Mouse (Mus musculus) midbrain, embryonic 16.5 days (tissue): Measurements from ENCODE around the gene Syt17. TPM values are rescaled to one million over a fixed set of nuclear protein-coding genes. Genes with fewer than 3 reads are reported as not detected.

Source experiments
- ATAC-seq: fragments of 200-750 bp; cut with Nextera tagmentation; 2 replicates; pipeline ENCODE4 v1.8.0; 2017; ENCODE audit warnings: moderate TSS enrichment
- H3K27ac ChIP-seq: fragments of 300-500 bp; sonication (generic); 2 replicates; pipeline ENCODE4 v1.5.1; 2014; ENCODE audit warnings: mild to moderate bottlenecking, low read length, mixed read lengths
- H3K27me3 ChIP-seq: fragments of 300-500 bp; sonication (generic); 2 replicates; pipeline ENCODE4 v1.6.1; 2014; ENCODE audit warnings: low read depth, low read length, mixed read lengths; ENCODE audit not compliant: control insufficient read depth, insufficient read depth
- H3K36me3 ChIP-seq: fragments of 300-500 bp; sonication (generic); 2 replicates; pipeline ENCODE4 v1.6.1; 2014; ENCODE audit warnings: mild to moderate bottlenecking, low read length, moderate library complexity, mixed read lengths; ENCODE audit not compliant: control insufficient read depth, insufficient read depth
- H3K4me1 ChIP-seq: fragments of 300-500 bp; sonication (generic); 2 replicates; pipeline ENCODE4 v1.6.1; 2014; ENCODE audit warnings: mild to moderate bottlenecking, low read length, mixed read lengths; ENCODE audit not compliant: control insufficient read depth, insufficient read depth
- H3K4me2 ChIP-seq: fragments of 300-500 bp; sonication (generic); 2 replicates; pipeline ENCODE4 v1.6.1; 2014; ENCODE audit warnings: mild to moderate bottlenecking, low read length, mixed read lengths
- H3K4me3 ChIP-seq: fragments of 300-500 bp; sonication (generic); 2 replicates; pipeline ENCODE4 v1.5.1; 2014; ENCODE audit warnings: low read depth, mild to moderate bottlenecking, low read length, moderate library complexity, mixed read lengths
- H3K9ac ChIP-seq: fragments of 300-500 bp; sonication (generic); 2 replicates; pipeline ENCODE4 v1.6.1; 2014; ENCODE audit warnings: low read depth, low read length, mixed read lengths
- H3K9me3 ChIP-seq: fragments of 300-500 bp; sonication (generic); replicated peaks from 2 replicates; pipeline ENCODE4 v1.6.1; 2014; ENCODE audit warnings: mild to moderate bottlenecking, low read length, mixed read lengths; ENCODE audit not compliant: control insufficient read depth, poor library complexity, severe bottlenecking
- WGBS: fragments of 180-500 bp; shearing (Covaris S2); extraction: QIAGEN DNeasy Blood & Tissue Kit; methylation state at CpG from one replicate; pipeline ENCODE4 v1.1.7; 2014; 5-methylcytosine and 5-hydroxymethylcytosine counted together
- polyA plus RNA-seq: library from polyadenylated mRNA; unstranded; fragments of >200 nt; fragmentation: Nextera tagmentation; extraction: Ambion mirVana; gene quantifications from 2 replicates; pipeline ENCODE4 v1.2.1, GENCODE M21; 2015

The Syt17 gene
- polyA plus RNA-seq, 1 experiment from 2014 or later: 25.9 TPM

- peaks cover 5% of the 10 kb centered on the region; the same call in 1 of the 2 replicates for H3K9me3 ChIP-seq
- no peak overlapping the region for H3K27ac ChIP-seq
- H3K9ac ChIP-seq: no peak overlapping the region
- H3K4me2 ChIP-seq: no peak overlapping the region
- H3K27me3 ChIP-seq: no peaks in the 10 kb centered on the region
- H3K4me1 ChIP-seq: no peaks in the 10 kb centered on the region
- no peaks in the 10 kb centered on the region for H3K36me3 ChIP-seq
- no peak overlapping the region for H3K4me3 ChIP-seq
- 85% methylated on average over 2 of the region's 2 CpGs for WGBS
- ATAC-seq: no peak
Observed at GRCm38 (mm10) chr7:118350840-118351239, 97.2 kb downstream of the Syt17 start.

DNA sequence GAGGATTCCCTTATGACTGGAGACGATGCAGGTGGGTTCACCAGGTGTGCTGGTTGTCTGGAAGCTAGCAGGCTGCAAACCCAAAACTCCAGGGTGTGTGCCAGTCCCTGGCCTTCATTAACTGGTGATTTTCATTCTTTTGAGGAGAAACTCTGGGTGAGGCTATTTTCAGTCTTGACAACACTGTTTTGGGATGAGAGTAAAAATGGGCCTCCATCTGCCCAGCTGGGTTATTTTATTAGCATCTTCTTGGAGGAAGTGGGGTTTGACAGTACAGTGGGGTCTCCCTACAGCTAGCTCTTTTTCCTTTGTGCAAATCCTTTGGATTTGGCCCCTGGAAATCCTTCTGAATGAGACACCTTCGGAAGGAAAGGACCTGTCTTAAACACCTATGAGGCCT, 101.1 kb downstream of the Syt17 start:
- 68% methylated on average over 2 of the region's 2 CpGs for WGBS
- Histone ChIP-seq H3K27ac (no peak overlapping the region), H3K4me3 (no peak overlapping the region), H3K9me3 (peaks cover 5% of the 10 kb centered on the region; the same call in 1 of the 2 replicates), H3K4me2 (no peak overlapping the region), H3K36me3 (no peaks in the 10 kb centered on the region), H3K9ac (no peak overlapping the region), H3K4me1 (no peaks in the 10 kb centered on the region), H3K27me3 (no peaks in the 10 kb centered on the region)
- ATAC-seq: no peak

DNA sequence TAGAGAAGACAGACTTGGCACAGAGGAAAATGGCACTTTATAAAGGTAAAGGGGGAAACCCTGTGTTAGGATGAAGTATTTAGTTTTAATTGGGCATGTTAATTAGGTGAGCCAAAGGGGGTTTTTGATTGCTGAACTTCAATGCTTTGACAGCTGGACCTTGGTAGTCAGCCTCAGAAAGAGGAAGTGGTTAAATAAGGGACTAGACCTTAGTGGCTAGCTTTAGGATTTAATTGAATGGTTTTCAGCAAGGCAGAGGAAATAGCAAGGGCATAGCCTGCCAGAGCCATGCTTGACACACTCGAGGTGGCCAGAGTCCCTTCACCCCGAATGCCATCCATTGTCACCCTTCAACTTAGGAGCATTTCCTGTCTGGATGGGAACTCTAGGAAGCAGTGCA, 101.6 kb downstream of the Syt17 start:
- no peak overlapping the region for H3K27ac ChIP-seq
- H3K9ac ChIP-seq: no peak overlapping the region
- H3K4me3 ChIP-seq: no peak overlapping the region
- no peaks in the 10 kb centered on the region for H3K27me3 ChIP-seq
- H3K36me3 ChIP-seq: no peaks in the 10 kb centered on the region
- no peaks in the 10 kb centered on the region for H3K4me1 ChIP-seq
- ATAC-seq: no peak
- no peak overlapping the region for H3K4me2 ChIP-seq
- WGBS: 86% methylated on average over 2 of the region's 2 CpGs
- peaks cover 5% of the 10 kb centered on the region; the same call in 1 of the 2 replicates for H3K9me3 ChIP-seq

- Histone ChIP-seq H3K9me3 (peaks cover 5% of the 10 kb centered on the region; the same call in 1 of the 2 replicates), H3K4me1 (no peaks in the 10 kb centered on the region), H3K27me3 (no peaks in the 10 kb centered on the region), H3K9ac (no peak overlapping the region), H3K36me3 (no peaks in the 10 kb centered on the region), H3K4me3 (no peak overlapping the region), H3K4me2 (no peak overlapping the region), H3K27ac (no peak overlapping the region)
- 81% methylated on average over 3 of the region's 3 CpGs for WGBS
- no peak for ATAC-seq
Observed at GRCm38 (mm10) chr7:118345396-118345795, 102.6 kb downstream of the Syt17 start.

DNA sequence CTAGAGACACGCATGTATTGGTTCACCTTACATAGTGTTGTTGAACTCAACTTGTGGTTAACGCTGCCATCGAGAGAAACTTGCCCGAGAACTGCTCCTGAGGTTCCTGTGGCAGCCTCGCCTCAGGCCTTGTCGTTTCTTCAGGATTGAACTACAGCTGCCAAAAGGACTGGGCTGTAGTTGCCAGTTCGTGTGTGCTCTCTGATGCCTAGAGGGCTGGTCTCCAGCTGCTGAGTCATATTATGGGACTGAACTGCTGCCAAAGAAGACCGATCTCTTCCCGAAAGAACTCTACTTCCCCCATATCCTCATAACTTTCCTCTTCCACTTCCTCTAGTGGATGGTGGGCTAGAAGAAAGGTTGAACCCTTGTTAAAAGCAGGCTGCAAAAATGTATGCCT, 103.3 kb downstream of the Syt17 start:
- H3K4me2 ChIP-seq: no peak overlapping the region
- H3K36me3 ChIP-seq: no peaks in the 10 kb centered on the region
- peaks cover 5% of the 10 kb centered on the region; the same call in 1 of the 2 replicates for H3K9me3 ChIP-seq
- 88% methylated on average over 9 of the region's 9 CpGs for WGBS
- no peaks in the 10 kb centered on the region for H3K27me3 ChIP-seq
- no peak overlapping the region for H3K9ac ChIP-seq
- H3K27ac ChIP-seq: no peak overlapping the region
- H3K4me1 ChIP-seq: no peaks in the 10 kb centered on the region
- no peak overlapping the region for H3K4me3 ChIP-seq
- ATAC-seq: no peak

Other genes starting within 250 kb of the Syt17 start
- gene Smg1, start 204.6 kb downstream of the Syt17 start, polyA plus RNA-seq: 16.0 and 19.3 TPM in 2 replicates
- 0.39 and 0.75 TPM in 2 replicates for gene Itpripl2, start 43.8 kb upstream of the Syt17 start, polyA plus RNA-seq
- gene Coq7, start 85.1 kb upstream of the Syt17 start, polyA plus RNA-seq: 79.8 and 81.4 TPM in 2 replicates
- gene Tmc7, start 136.5 kb upstream of the Syt17 start, polyA plus RNA-seq: 6.3 and 7.3 TPM in 2 replicates
- gene Tmc5, start 149.1 kb upstream of the Syt17 start, polyA plus RNA-seq: 0.18 and 0.24 TPM in 2 replicates